Mouse (Mus musculus): Measurements from ENCODE around the gene Trappc12.

Gene Trappc12

GRCm38 (mm10) chr12:28675121-28675924 is 74.9 kb downstream of the Trappc12 start, which contains the start of gene Adi1:
Gene Adi1 (plus strand): TSS chr12:28675231.
- CTCF ChIA-PET, result interaction anchor here (0.6 to 1.8 kb wide), 7 partner anchors 10 to 782 kb away, joined by 3 to 5 read pairs (median 3); no protein-coding TSS in a partner anchor
- POLR2A ChIA-PET, result interaction anchor here (0.7 to 71.1 kb wide), 51 partner anchors 9 to 172 kb away, joined by 3 to 1800 read pairs (median 6); partner anchors contain the start of genes Rps7 (in 4 of the 4), Rnaseh1 (in 3 of the 4), Trappc12 (in 3 of the 4) and Colec11 (in 2 of the 4)

GRCm38 (mm10) chr12:28674038-28674720 is 76.1 kb downstream of the Trappc12 start:
- ChIA-PET CTCF (interaction anchor here in 3 of 4 experiments (0.6 to 1.8 kb wide), 6 partner anchors 9 to 142 kb away, joined by 3 to 17 read pairs (median 4); no protein-coding TSS in a partner anchor), POLR2A (interaction anchor here (0.7 to 71.1 kb wide), 39 partner anchors 9 to 173 kb away, joined by 3 to 1800 read pairs (median 12); partner anchors contain the start of genes Rps7 (in 4 of the 4), Rnaseh1 (in 2 of the 4), Trappc12 (in 2 of the 4) and Colec11 (in 1 of the 4))

GRCm38 (mm10) chr12:28667287-28667686 is 83.0 kb downstream of the Trappc12 start:
- ChIA-PET POLR2A (interaction anchor here in 3 of 4 experiments (0.6 to 71.1 kb wide), 9 partner anchors 8 to 42 kb away, joined by 3 to 1800 read pairs (median 12); partner anchors contain the start of genes Rps7 (in 3 of the 3), Adi1 (in 2 of the 3), Rnaseh1 (in 2 of the 3) and Colec11 (in 1 of the 3)), CTCF (interaction anchor here in 2 of 4 experiments (0.7 to 0.8 kb wide), 2 partner anchors 83 to 117 kb away, joined by 3 to 4 read pairs; partner anchors contain the start of gene Trappc12 (in 1 of the 2))

- ChIA-PET POLR2A (interaction anchor here in 2 of 4 experiments (1.5 to 71.1 kb wide), 8 partner anchors 9 to 41 kb away, joined by 3 to 1800 read pairs (median 20); partner anchors contain the start of genes Adi1 (in 2 of the 2), Rnaseh1 (in 2 of the 2), Rps7 (in 2 of the 2) and Colec11 (in 1 of the 2)), CTCF (interaction anchor here in 1 of 4 experiments (0.7 kb wide), 1 partner anchor 83 kb away, joined by 4 read pairs; the partner anchor contains the start of gene Trappc12)
Observed at GRCm38 (mm10) chr12:28666734-28667133, 83.5 kb downstream of the Trappc12 start.

- ChIA-PET POLR2A (interaction anchor here (0.7 to 71.1 kb wide), 15 partner anchors 8 to 37 kb away, joined by 3 to 1800 read pairs (median 9); partner anchors contain the start of genes Rps7 (in 4 of the 4), Adi1 (in 3 of the 4), Rnaseh1 (in 3 of the 4) and Colec11 (in 1 of the 4)), CTCF (interaction anchor here in 1 of 4 experiments (0.6 kb wide), 1 partner anchor 84 kb away, joined by 3 read pairs; no protein-coding TSS in a partner anchor)
Observed at GRCm38 (mm10) chr12:28662628-28663027, 87.6 kb downstream of the Trappc12 start.

GRCm38 (mm10) chr12:28649141-28650110 is 100.8 kb downstream of the Trappc12 start, which contains the start of gene Rnaseh1:
Gene Rnaseh1 (plus strand): TSS chr12:28649602.
- CTCF ChIA-PET, result interaction anchor here in 2 of 4 experiments (0.9 to 1.2 kb wide), 2 partner anchors 10 to 14 kb away, joined by 3 to 4 read pairs; partner anchors contain the start of gene Rps7 (in 1 of the 2)
- POLR2A ChIA-PET, result interaction anchor here (0.5 to 71.1 kb wide), 40 partner anchors 9 to 881 kb away, joined by 3 to 1800 read pairs (median 4); partner anchors contain the start of genes Rps7 (in 4 of the 4), Adi1 (in 3 of the 4), Colec11 (in 2 of the 4) and Trappc12 (in 2 of the 4)

Measured in embryonic stem cell, embryonic (primary cell).